Mouse (Mus musculus) layer of hippocampus, adult 11-12 months (tissue): ENCODE data around the gene Cfap69.

Experiments
- DNase-seq: peaks from one replicate; pipeline ENCODE4 v3.0.0; 2022; ENCODE audit warnings: low spot score

Cfap69 gene

DNA sequence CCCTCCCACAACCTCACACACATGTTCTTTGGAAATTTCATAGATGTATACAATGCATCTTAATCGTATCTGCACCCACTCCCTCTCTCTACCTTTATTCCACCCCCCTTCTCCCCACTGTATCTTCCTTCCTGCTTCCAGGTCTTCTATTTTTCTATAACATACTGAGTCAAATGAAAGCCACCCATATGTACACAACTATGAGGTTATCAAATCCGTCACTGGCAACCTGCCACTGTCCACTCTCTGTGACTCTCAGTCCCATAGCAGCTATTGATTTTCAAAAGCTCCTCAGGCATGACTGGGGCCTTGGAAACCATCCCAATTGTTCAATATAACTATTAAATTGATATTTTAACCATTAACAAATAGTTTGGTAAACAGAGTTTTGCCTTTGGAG is 6.1 kb downstream of the Cfap69 start:
- no peak for DNase-seq

DNA sequence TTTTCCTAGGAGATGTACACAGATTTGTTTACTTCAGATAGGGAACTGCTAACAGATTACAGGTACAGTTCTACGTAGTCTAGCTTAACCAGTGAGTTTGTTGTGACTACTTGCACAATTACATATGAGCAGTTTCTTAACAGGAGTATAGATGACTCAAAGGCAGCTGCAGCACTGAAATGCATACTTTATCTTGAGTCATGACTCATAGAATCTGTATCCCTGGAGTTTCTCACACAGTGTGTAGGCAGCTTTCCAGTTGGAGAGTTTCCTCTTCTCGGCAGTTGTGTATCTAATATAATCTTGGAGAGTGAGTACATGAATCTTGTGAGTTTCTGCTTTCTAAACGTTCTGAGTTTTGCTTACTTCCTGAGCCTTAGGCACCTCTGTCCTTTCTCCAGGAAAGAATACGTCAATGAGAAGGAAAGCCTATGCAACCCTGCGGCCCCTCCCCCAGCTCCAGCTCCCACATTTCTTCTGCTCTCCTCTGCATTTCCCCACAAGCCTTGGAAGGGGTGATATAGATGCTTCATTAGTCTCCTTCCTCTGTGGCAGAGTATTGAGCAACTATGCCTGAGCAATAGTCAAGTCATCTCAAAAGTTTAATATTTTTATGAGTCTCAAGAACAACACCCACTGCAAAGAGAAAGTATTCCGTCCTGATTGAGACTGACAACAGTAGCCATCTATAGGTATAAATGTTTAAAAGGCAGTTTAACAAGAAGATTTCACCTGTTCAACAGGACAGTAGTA is 15.0 kb downstream of the Cfap69 start:
- DNase-seq = peak; percentile 49

DNA sequence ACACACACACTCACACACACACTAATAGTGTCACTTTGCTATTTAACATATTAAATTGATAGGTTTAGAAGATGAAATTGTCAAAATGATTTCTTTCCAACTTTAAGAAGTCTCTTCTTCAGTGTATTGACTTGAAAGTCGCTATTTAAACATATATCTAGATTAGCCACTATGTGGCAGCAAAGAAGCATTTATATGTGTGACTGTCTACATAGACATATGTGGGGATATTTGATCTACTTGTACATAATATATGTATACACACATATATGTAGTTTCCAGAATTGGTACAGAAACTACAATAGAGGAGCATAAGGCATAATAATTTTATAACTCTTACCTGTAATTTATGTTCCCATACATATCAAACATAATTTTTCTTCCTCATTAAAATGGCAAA is 17.9 kb downstream of the Cfap69 start:
- no peak for DNase-seq

DNA sequence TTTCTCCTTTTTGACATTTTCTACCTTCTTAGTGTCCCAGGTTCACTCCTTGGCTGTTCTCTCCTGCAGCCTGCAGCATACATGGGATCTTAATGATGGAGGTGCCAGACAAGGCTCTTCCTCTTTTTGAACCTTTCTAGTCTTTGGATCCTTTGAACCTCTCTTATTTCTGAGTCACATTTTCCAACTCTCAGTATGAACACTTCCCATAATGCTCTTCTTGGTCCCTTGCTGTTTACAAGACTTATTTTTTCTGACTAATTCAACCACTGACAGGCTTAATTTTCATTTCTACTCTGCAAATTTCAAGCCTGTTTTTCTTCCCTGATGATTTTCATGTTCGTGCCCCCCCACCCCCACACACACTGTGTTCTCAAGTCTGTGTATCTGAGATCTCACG is 25.5 kb downstream of the Cfap69 start:
- no peak for DNase-seq

- DNase-seq = no peak
Measured at GRCm38 (mm10) chr5:5625491-5625890, 38.5 kb downstream of the Cfap69 start.

GRCm38 (mm10) chr5:5618329-5618728 is 45.7 kb downstream of the Cfap69 start:
- no peak for DNase-seq

DNA sequence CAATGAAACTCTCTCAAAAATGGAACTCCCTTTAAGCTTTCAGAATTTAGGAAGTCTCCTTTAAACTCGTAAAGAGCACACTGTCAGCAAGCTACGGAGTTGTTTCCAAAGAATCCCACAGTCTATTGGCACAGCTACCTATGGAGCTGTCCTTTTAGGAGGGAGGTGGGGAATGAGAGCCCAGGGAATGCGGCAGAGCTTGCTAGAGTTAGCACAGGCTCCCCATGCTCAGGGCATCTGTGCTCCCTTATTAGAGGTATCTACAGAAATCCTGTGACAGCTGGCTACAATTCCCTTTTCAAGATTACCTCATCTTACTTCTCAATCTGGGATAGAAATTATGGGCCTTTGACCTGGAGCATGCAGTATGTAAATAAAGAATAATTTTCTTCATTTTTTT is 53.5 kb downstream of the Cfap69 start:
- no peak for DNase-seq

- no peak for DNase-seq
Measured at GRCm38 (mm10) chr5:5587686-5588085, 76.4 kb downstream of the Cfap69 start.

GRCm38 (mm10) chr5:5573749-5574317 is 90.2 kb downstream of the Cfap69 start, which contains the start of gene Gm8773:
TSS of gene Gm8773 (plus strand) at chr5:5573799.
- no peak for DNase-seq

DNA sequence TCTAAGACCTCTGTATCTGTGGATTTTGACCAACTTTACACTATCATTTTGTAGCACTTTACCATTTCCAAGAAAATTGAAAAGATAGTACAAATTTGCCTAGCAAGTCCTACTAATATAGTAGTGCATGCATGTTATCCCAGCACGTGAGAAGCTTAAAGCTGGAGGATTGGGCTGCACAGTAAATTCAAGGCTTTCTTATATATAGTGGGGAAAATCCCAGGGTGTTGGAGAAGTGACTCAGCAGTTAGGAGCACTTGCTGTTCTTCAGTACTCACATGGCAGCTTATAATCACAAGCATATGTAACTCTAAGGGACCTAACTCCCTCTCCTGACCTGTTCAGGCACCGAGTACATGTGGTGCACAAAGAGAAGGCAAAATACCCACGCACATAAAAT is 101.6 kb downstream of the Cfap69 start:
- DNase-seq = no peak

- no peak for DNase-seq
Measured at GRCm38 (mm10) chr5:5561041-5561706, 102.9 kb downstream of the Cfap69 start.

- no peak for DNase-seq
Measured at GRCm38 (mm10) chr5:5559798-5560197, 104.2 kb downstream of the Cfap69 start.

GRCm38 (mm10) chr5:5559079-5559740 is 104.8 kb downstream of the Cfap69 start, which contains the start of gene Gtpbp10:
TSS of gene Gtpbp10 (minus strand) at chr5:5559538.
- DNase-seq = peak; percentile 90

GRCm38 (mm10) chr5:5551110-5551509 is 112.9 kb downstream of the Cfap69 start:
- DNase-seq = no peak

GRCm38 (mm10) chr5:5540385-5540784 is 123.7 kb downstream of the Cfap69 start:
- no peak for DNase-seq

DNA sequence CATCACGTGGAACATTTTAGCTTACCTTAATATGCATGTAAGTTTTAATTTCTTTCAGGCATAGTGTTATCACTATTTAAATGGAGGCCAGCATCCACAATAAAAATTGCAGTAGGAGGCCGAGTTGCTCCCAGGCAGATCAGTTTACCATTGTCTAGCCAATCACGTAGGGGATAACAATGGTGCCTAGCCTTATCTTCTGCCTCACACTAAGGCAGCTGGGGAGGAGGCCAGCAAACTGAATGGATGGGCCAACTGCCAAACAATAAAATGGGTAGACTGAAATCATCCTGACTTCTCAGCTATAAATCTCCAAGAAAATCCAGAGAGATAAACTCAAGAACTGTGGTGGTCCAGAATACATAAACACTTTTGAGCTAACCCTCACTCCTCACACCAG is 124.3 kb downstream of the Cfap69 start:
- no peak for DNase-seq

- no peak for DNase-seq
Measured at GRCm38 (mm10) chr5:5536131-5536530, 127.9 kb downstream of the Cfap69 start.

DNA sequence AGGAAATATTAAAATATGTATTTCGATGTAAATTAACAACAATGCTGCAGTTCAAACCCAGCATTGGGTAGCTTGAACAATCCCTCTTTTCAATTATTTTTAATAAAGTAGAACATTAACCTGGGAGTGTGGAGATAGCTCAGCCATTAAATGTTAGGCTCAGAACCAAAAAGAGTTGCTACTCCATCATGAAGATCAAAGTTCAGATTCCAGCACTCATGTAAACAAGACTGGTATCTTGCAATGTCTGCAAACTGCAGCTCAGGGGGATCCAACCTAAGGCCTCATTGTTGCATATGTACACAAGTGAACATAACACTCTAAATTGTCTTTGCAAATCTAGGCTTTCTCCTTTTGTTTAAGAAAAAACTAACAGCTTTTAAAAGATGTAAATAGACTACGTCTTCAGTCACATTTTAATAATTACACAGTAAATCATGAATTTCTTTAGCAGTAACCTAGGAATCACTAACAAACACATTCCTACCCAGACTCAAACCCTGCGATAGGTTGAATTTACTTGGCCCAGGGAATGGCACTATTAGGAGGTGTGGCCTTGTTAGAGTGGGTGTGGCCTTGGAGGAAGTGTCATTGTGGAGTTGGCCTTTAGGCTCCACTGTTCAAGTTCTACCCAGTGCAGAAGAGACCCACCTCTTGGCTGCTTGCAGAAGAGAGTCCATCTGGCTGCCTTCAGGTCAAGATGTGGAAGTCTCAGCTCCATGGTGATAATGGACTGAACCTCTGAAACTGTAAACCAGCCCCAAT is 130.2 kb downstream of the Cfap69 start:
- no peak for DNase-seq
